Mouse (Mus musculus) layer of hippocampus, postnatal 36 days (tissue): ENCODE results near the gene Vmp1. TPM values are rescaled to one million over a fixed set of nuclear protein-coding genes. Genes with fewer than 3 reads are reported as not detected.

Source experiments
- DNase-seq, 2 experiments: peaks; one replicate each; pipeline ENCODE4 v3.0.0; 2022
- total RNA-seq, 2 experiments: library from RNA; stranded (reverse); gene quantifications; 2 replicates each; pipeline ENCODE4 v1.2.3; 2021

Vmp1 gene
- total RNA-seq, 2 experiments from 2014 or later = 119 to 137 TPM

GRCm38 (mm10) chr11:86629445-86629844 lies 54.2 kb downstream of the Vmp1 start:
- no peak for DNase-seq

GRCm38 (mm10) chr11:86628448-86628847 lies 55.2 kb downstream of the Vmp1 start:
- DNase-seq = no peak

GRCm38 (mm10) chr11:86627649-86628048 lies 56.0 kb downstream of the Vmp1 start:
- no peak for DNase-seq

GRCm38 (mm10) chr11:86626714-86627113 lies 56.9 kb downstream of the Vmp1 start:
- no peak for DNase-seq

GRCm38 (mm10) chr11:86624237-86624941 lies 59.2 kb downstream of the Vmp1 start:
- no peak for DNase-seq

- DNase-seq = no peak
Measured at GRCm38 (mm10) chr11:86623402-86624010, 60.1 kb downstream of the Vmp1 start.

GRCm38 (mm10) chr11:86622191-86622912 lies 61.3 kb downstream of the Vmp1 start:
- DNase-seq = no peak

GRCm38 (mm10) chr11:86621139-86621538 lies 62.5 kb downstream of the Vmp1 start:
- DNase-seq = no peak

- DNase-seq = no peak
Measured at GRCm38 (mm10) chr11:86618548-86619335, 64.9 kb downstream of the Vmp1 start.

GRCm38 (mm10) chr11:86614607-86615006 lies 69.0 kb downstream of the Vmp1 start:
- DNase-seq = no peak

GRCm38 (mm10) chr11:86614056-86614530 lies 69.5 kb downstream of the Vmp1 start:
- DNase-seq = no peak

GRCm38 (mm10) chr11:86611991-86612390 lies 71.6 kb downstream of the Vmp1 start:
- DNase-seq = no peak

- DNase-seq = no peak
Measured at GRCm38 (mm10) chr11:86610239-86610638, 73.4 kb downstream of the Vmp1 start.

GRCm38 (mm10) chr11:86607808-86608350 lies 75.8 kb downstream of the Vmp1 start:
- DNase-seq = no peak

- DNase-seq = no peak
Measured at GRCm38 (mm10) chr11:86606621-86607339, 76.9 kb downstream of the Vmp1 start.

GRCm38 (mm10) chr11:86604732-86605520 lies 78.7 kb downstream of the Vmp1 start:
- DNase-seq = no peak

- no peak for DNase-seq
Measured at GRCm38 (mm10) chr11:86604289-86604688, 79.3 kb downstream of the Vmp1 start.

- DNase-seq = no peak
Measured at GRCm38 (mm10) chr11:86603719-86604118, 79.9 kb downstream of the Vmp1 start.

- DNase-seq = no peak
Measured at GRCm38 (mm10) chr11:86602116-86602515, 81.5 kb downstream of the Vmp1 start.

- no peak for DNase-seq
Measured at GRCm38 (mm10) chr11:86600209-86600557, 83.5 kb downstream of the Vmp1 start.
